Mouse (Mus musculus) stomach, embryonic 16.5 days (tissue): Measurements from ENCODE around the gene Atl2. TPM values are rescaled to one million over a fixed set of nuclear protein-coding genes. Genes with fewer than 3 reads are reported as not detected.

ENCODE experiments used
- ATAC-seq: fragments of 200-750 bp; cut with Nextera tagmentation; 2 replicates; pipeline ENCODE4 v1.8.0; 2017; ENCODE audit warnings: moderate number of reproducible peaks, moderate TSS enrichment; ENCODE audit not compliant: insufficient read depth, low FRiP score
- H3K27ac ChIP-seq: fragments of 300-500 bp; sonication (generic); 2 replicates; pipeline ENCODE4 v1.5.1; 2014; ENCODE audit warnings: low read length
- H3K27me3 ChIP-seq: fragments of 300-500 bp; sonication (generic); 2 replicates; pipeline ENCODE4 v1.6.1; 2014; ENCODE audit warnings: low read length, control low read depth, mixed read lengths; ENCODE audit not compliant: control insufficient read depth, insufficient read depth
- H3K36me3 ChIP-seq: fragments of 300-500 bp; sonication (generic); 2 replicates; pipeline ENCODE4 v1.6.1; 2014; ENCODE audit warnings: low read length; ENCODE audit not compliant: control insufficient read depth, insufficient read depth
- H3K4me1 ChIP-seq: fragments of 300-500 bp; sonication (generic); 2 replicates; pipeline ENCODE4 v1.6.1; 2014; ENCODE audit warnings: low read length, control low read depth, mixed read lengths; ENCODE audit not compliant: control insufficient read depth, insufficient read depth
- H3K4me2 ChIP-seq: fragments of 300-500 bp; sonication (generic); 2 replicates; pipeline ENCODE4 v1.6.1; 2014; ENCODE audit warnings: low read depth, low read length, mixed read lengths
- H3K4me3 ChIP-seq: fragments of 300-500 bp; sonication (generic); replicated peaks from 2 replicates; pipeline ENCODE4 v1.5.1; 2014; ENCODE audit warnings: mild to moderate bottlenecking, low read length
- H3K9ac ChIP-seq: fragments of 300-500 bp; sonication (generic); 2 replicates; pipeline ENCODE4 v1.6.1; 2014; ENCODE audit warnings: low read length
- H3K9me3 ChIP-seq: fragments of 300-500 bp; sonication (generic); replicated peaks from 2 replicates; pipeline ENCODE4 v1.6.1; 2016; ENCODE audit warnings: low read length, control low read depth; ENCODE audit not compliant: control insufficient read depth
- WGBS: fragments of 180-500 bp; shearing (Covaris S2); extraction: QIAGEN DNeasy Blood & Tissue Kit; methylation state at CpG from one replicate; pipeline ENCODE4 v1.1.7; 2014; 5-methylcytosine and 5-hydroxymethylcytosine counted together
- polyA plus RNA-seq: library from polyadenylated mRNA; unstranded; fragments of >200 nt; fragmentation: Nextera tagmentation; extraction: Ambion mirVana; gene quantifications from 2 replicates; pipeline ENCODE4 v1.2.1, GENCODE M21; 2015

Gene Atl2
- polyA plus RNA-seq = 46.5 and 46.6 TPM in 2 replicates

DNA sequence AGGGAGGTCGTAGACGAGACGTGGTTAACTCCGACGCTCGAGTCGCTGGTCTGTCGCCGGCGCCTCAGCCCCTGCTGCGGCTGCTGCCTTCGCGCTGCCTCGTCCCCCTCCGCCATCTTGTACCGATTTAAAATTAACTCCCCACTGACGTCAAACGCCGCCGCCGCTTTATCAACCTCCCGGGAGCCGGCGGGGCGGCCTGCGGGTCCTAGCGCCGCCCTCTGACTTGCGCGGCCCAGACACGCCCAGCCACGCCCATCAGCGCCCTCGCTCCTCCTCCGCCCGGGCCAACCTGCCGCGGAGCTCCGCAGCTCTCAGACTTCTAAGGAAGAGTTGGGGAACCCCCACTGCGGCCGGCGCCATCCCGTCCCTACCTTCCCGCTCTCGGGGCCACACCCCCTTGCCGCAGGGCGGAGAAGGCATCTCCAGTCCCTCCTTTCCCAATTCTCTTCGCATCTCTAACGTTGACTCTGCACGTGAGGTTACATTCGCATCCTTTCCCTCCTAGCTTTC lies at the start of gene Atl2:
TSS of gene Atl2 (minus strand) at position 213 of the 513 bp plus-strand sequence.
- no peaks in the 10 kb centered on the region for H3K36me3 ChIP-seq
- WGBS = under 1% methylated on average over 51 of the region's 51 CpGs
- peak; percentile 95 for ATAC-seq
- H3K4me1 ChIP-seq = peaks cover 27% of the 10 kb centered on the region
- peak within 1 kb of the TSS; percentile 97 for H3K27ac ChIP-seq
- no peaks in the 10 kb centered on the region for H3K9me3 ChIP-seq
- 0 out of 2 replicates have a peak, but pooled peaks cover 6% of the 10 kb centered on the region for H3K27me3 ChIP-seq
- peak within 1 kb of the TSS; percentile 97 for H3K4me3 ChIP-seq
- peak within 1 kb of the TSS; percentile 99 for H3K9ac ChIP-seq
- H3K4me2 ChIP-seq = peak within 1 kb of the TSS; percentile 78

DNA sequence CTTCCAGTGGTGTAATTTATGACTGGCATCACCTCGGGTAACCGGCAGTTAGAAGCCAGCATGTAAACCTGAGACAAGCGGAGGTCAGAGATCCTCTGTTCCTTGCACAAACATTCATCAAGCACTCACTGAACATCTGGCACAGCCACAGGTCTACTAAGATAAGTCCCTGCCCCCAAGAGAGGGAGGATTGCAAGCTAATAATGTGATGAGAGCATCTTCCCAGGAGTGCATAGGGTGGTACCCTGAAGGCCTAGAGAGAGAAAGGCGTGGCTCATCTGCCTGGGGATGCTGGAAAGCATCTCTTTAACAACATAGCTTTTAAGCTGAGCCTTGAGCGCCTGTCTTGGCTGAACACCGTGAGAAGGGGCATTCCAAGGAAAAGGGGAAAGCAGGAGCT lies 48.9 kb upstream of the Atl2 start:
- Histone ChIP-seq H3K4me3 (no peak overlapping the region), H3K9me3 (no peaks in the 10 kb centered on the region), H3K4me2 (no peak overlapping the region), H3K36me3 (no peaks in the 10 kb centered on the region), H3K27ac (no peak overlapping the region), H3K4me1 (peaks cover 7% of the 10 kb centered on the region; the same call in 1 of the 2 replicates), H3K27me3 (no peaks in the 10 kb centered on the region), H3K9ac (no peak overlapping the region)
- ATAC-seq = no peak
- 57% methylated on average over 6 of the region's 6 CpGs for WGBS

DNA sequence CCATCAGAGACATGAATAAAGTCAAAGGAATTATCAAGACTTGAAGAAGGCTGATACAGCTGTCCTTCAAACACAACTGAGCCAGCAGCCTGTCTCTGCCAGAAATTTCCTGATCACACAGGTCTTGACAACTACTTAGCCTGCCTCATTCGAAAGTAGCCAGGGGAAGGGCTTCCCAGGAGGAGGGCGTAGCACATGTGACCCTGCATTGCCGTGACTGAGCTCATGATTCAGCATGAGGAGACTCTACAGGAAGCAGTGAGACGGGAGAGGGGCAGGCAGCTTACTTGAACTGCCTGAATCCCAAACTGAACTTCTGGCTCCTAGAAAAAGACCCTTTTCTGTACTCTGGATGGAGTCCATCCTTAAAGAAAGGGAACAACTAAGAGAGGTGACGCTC lies 46.5 kb upstream of the Atl2 start:
- no peaks in the 10 kb centered on the region for H3K36me3 ChIP-seq
- H3K4me3 ChIP-seq = no peak overlapping the region
- H3K4me2 ChIP-seq = no peak overlapping the region
- WGBS = 67% methylated on average over 5 of the region's 5 CpGs
- H3K4me1 ChIP-seq = no peaks in the 10 kb centered on the region
- H3K9ac ChIP-seq = no peak overlapping the region
- H3K9me3 ChIP-seq = no peaks in the 10 kb centered on the region
- H3K27me3 ChIP-seq = no peaks in the 10 kb centered on the region
- H3K27ac ChIP-seq = no peak overlapping the region
- ATAC-seq = peak; percentile 37; the same call in 1 of the 2 replicates

DNA sequence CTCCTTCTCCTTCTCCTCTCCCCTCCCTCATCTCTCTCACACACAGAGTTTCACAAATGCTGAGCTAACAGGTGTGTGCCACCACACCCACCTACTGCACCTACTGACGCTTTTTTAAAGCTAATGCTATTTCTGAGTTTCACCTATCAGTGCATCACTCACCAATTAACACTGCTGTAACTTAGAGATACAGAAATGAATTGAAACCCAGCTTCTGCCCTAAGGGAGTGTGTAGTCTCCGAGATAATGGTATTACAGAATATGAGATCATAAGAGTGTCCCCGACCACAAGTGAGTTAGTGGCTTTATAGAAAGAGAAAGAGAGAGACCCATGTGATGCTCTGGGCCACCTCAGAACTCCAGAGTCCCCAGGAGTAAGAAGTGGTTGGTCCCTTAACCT lies 43.2 kb upstream of the Atl2 start:
- H3K9ac ChIP-seq = no peak overlapping the region
- no peak for ATAC-seq
- H3K4me3 ChIP-seq = no peak overlapping the region
- WGBS = 62% methylated on average over 3 of the region's 3 CpGs
- no peak overlapping the region for H3K4me2 ChIP-seq
- H3K9me3 ChIP-seq = no peaks in the 10 kb centered on the region
- no peaks in the 10 kb centered on the region for H3K4me1 ChIP-seq
- H3K27me3 ChIP-seq = no peaks in the 10 kb centered on the region
- no peak overlapping the region for H3K27ac ChIP-seq
- no peaks in the 10 kb centered on the region for H3K36me3 ChIP-seq

DNA sequence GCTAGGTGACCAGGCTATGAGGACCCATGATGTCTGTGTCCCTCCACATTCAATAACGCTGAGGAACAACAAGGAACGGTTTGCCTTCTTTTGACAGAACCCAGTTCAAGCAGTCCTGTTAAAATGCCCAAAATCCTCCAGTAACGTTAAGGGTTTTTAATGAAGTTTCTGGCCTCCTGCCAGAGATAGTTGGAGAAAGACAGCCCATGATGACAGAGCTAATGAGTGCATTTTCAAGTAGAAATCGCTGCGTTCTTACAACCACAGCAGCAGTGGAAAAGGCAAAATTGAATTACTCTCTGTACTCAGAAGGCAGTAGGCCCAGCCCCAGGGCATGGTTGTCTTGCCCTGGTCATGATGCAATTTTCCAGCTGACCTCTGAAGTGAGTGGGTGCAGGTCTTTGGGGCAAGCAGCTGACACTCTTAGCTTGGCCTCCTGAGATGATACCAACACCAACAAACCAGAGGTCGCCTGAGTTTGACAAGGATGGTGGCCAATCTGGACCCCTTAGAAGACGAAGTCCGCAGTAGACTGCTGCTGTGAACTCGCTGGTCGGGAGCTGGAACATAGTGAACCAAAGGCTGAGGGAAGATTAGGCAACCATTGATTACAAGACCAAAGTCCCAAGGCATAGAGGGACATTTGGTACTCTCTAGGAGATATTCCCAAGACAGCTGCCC lies 42.1 kb upstream of the Atl2 start:
- Histone ChIP-seq H3K4me2 (no peak overlapping the region), H3K9me3 (no peaks in the 10 kb centered on the region), H3K27ac (no peak overlapping the region), H3K9ac (no peak overlapping the region), H3K36me3 (no peaks in the 10 kb centered on the region), H3K4me3 (no peak overlapping the region), H3K4me1 (no peaks in the 10 kb centered on the region), H3K27me3 (no peaks in the 10 kb centered on the region)
- 69% methylated on average over 10 of the region's 10 CpGs for WGBS
- ATAC-seq = 0 out of 2 replicates have a peak, but pooled peaks have one; percentile 50

DNA sequence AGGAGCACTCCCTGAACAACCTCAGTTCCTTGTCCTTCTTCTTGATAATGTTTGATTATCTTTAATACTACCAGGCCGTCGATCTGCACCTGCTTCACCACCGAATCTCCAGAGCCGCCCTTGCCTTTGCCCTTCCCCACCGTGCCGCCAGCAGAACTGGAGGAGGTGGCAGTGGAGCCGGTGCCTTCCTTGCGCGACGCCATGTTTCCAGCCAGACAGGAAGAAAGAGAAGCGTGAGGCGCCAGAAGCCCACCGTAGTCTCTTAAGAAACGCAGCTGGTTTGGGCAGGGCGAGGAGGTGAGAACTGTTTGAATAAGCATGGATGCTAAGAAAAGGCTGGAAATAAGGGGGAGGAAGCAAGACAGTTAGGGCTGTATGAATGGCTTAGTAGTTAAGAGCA lies 38.4 kb upstream of the Atl2 start:
- Histone ChIP-seq H3K4me3 (no peak overlapping the region), H3K27ac (no peak overlapping the region), H3K4me1 (0 out of 2 replicates have a peak, but pooled peaks cover 2% of the 10 kb centered on the region), H3K9ac (no peak overlapping the region), H3K9me3 (no peaks in the 10 kb centered on the region), H3K27me3 (no peaks in the 10 kb centered on the region), H3K36me3 (no peaks in the 10 kb centered on the region), H3K4me2 (no peak overlapping the region)
- ATAC-seq = no peak
- WGBS = 92% methylated on average over 15 of the region's 15 CpGs

DNA sequence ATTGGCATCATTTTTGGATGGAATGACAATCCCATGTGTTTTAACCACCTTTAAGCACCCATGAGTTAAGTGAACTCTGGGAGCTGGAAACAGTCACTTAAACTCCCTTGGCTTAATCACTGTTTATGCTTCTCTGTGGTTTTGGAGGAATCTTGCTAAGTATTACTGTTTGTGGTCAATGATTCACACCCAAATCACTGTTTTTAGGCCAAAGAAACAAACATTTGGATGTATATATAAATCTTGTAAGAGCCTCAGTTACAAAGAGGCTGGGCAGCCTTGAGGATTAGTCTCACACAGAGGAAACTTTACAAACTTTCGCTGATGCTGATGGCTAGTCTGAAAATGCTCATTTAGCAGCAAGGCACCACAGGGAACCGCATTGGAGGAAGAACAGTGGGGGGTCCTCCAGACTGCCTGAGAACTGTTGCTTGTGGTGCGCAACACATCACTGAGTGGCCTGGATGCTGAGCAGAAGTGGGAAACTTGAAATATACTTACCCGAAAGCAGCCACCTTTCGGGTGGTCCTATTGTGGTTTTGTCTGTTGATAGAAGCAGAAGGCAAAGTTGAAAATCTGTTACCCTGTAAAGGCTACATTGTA lies 36.9 kb upstream of the Atl2 start:
- 0 out of 2 replicates have a peak, but pooled peaks cover 2% of the 10 kb centered on the region for H3K4me1 ChIP-seq

DNA sequence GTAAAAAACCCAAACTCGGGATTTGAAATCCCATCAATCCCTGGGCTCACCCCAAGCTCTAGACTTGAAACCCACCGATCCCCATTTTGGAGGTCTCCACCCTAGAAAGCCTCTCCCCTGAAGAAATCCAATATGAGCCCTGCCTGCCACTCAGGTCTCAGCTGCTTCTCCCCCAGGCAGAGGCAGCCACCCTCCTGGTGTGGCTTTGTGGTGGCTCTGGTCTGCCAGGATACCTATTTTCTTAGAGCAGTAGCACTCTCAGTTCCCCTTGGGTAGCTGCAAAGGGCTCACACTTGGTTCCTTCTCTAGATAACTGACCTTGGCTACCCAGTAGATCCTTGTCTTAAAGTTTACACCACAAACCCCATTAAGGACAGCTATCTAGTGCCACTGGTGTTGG lies 31.2 kb upstream of the Atl2 start:
- H3K9ac ChIP-seq = no peak overlapping the region
- no peaks in the 10 kb centered on the region for H3K27me3 ChIP-seq
- no peaks in the 10 kb centered on the region for H3K4me1 ChIP-seq
- ATAC-seq = no peak
- no peak overlapping the region for H3K27ac ChIP-seq
- H3K9me3 ChIP-seq = no peaks in the 10 kb centered on the region
- no peak overlapping the region for H3K4me3 ChIP-seq
- H3K36me3 ChIP-seq = no peaks in the 10 kb centered on the region
- 87% methylated on average over 2 of the region's 2 CpGs for whole genome bisulfite sequencing
- no peak overlapping the region for H3K4me2 ChIP-seq

More for the DNA sequence above, 36.9 kb upstream of the Atl2 start:
- Histone ChIP-seq H3K4me2 (no peak overlapping the region), H3K9me3 (no peaks in the 10 kb centered on the region), H3K36me3 (no peaks in the 10 kb centered on the region), H3K27me3 (no peaks in the 10 kb centered on the region), H3K9ac (no peak overlapping the region), H3K4me3 (no peak overlapping the region), H3K27ac (no peak overlapping the region)
- WGBS = 66% methylated on average over 5 of the region's 5 CpGs
- ATAC-seq = no peak

DNA sequence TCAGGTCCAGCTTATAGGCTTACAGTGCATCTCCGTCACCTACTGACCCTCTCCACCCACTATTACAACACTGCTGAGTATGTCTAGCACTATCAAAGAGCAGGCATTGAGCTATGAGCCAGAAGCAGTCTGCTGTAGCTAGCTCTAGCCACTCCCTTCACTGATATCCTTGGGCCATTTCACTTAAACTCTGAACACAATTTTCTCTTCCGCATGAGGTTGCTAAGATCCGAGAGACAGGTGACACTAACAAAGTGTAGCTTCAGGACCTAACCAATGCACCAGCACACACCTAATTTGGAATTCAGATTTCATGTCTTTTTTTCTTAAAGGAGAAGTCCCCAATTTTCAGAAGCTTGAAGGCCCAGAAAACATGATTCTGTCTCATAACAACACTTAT lies 30.6 kb upstream of the Atl2 start:
- H3K4me1 ChIP-seq = no peaks in the 10 kb centered on the region
- peak; percentile 83 for ATAC-seq
- H3K9ac ChIP-seq = no peak overlapping the region
- H3K36me3 ChIP-seq = no peaks in the 10 kb centered on the region
- H3K27me3 ChIP-seq = no peaks in the 10 kb centered on the region
- H3K4me3 ChIP-seq = no peak overlapping the region
- H3K9me3 ChIP-seq = no peaks in the 10 kb centered on the region
- 70% methylated on average over 3 of the region's 3 CpGs for WGBS
- no peak overlapping the region for H3K4me2 ChIP-seq
- H3K27ac ChIP-seq = no peak overlapping the region; the same call in 1 of the 2 replicates
